Comparison of ENCODE assay signal across 19 mouse cellular contexts in the genomic region with DNA sequence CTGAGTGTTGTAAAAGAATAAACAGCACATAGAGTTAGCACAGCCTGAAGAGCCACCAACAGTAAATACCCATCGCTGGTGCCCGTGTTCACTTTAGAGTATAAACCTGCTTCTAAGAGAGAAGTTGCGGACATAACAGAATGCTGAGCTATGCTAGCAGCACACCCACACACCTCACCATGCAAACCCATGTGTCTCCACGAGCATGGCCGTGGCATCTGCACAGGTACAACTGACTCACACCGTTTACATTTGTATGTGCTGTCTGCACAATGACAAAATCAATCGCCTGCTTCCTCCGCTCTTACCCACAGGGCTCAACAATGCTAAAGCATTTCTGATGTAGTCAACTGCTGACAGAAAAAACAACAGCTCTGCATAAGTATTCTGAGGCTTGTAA.
DNase-seq lines count a peak whose midpoint lies in the region; ATAC-seq lines count a peak whose summit lies in the region.
"Had no signal": no experiment of that assay in that cellular context is flagged by ENCODE, and none has a peak within 500 bp of the region (broad histone marks: within the 10 kb centered on the region; RNA-seq: fewer than 3 reads in every experiment).

No protein-coding gene starts in this region.

- DNase-seq in frontal cortex, postnatal 10 days (ENCODE audit: low spot score in 2 of 2): no peak
- DNase-seq in right cerebral cortex, postnatal 25 days: peak; percentile 38
- no peak for DNase-seq in right cerebral cortex, postnatal 36 days (ENCODE audit: low spot score in 2 of 2)
- peak; percentile 14 for DNase-seq in fat pad, adult 2 months (ENCODE audit: extremely low read depth, low read depth, low spot score)
- no peak for DNase-seq in gastrocnemius, postnatal 36 days
- DNase-seq in urinary bladder, adult 2 months (ENCODE audit: low spot score): no peak
- DNase-seq: adrenal gland, adult 8-10 months; adrenal gland, postnatal 25 days; B cell, adult 2 months; cerebellum, adult 18-20 months; cerebellum, adult 9-10 months; cerebellum, postnatal 14 days; forebrain, postnatal 0 days; gastrocnemius, postnatal 10 days; heart, adult 11 months had no signal

- peak; percentile 75 for ATAC-seq in frontal cortex, adult (ENCODE audit: low TSS enrichment)
- ATAC-seq: activated CD4-positive, CD25-positive, alpha-beta regulatory T cell, adult 4 months; forebrain, embryonic 14.5 days; forebrain, postnatal 0 days; intestine, embryonic 15.5 days had no signal

- intact Hi-C loops in gastrocnemius, postnatal 36 days (cut with DNase I): no loop called here

Comparison
In these comparisons a context has a peak if more than half of its experiments do, and no peak if none do; other contexts are left out.
1. DNase-seq: peak in right cerebral cortex, postnatal 25 days (single experiment) and fat pad, adult 2 months (single experiment); none in frontal cortex, postnatal 10 days (0 of 2), right cerebral cortex, postnatal 36 days (0 of 2), gastrocnemius, postnatal 36 days (0 of 2) and urinary bladder, adult 2 months (single experiment).